9 mouse cellular contexts compared by ENCODE assay signal in genomic region chr1:132520764-132521163, GRCm38 (mm10). TPM values are rescaled to one million over a fixed set of nuclear protein-coding genes. Genes with fewer than 3 reads are reported as not detected.
DNase-seq lines count a peak whose midpoint lies in the region; ATAC-seq and TF ChIP-seq lines count a peak whose summit lies in the region.
"Had no signal": no experiment of that assay in that cellular context is flagged by ENCODE, and none has a peak within 500 bp of the region (broad histone marks: within the 10 kb centered on the region; RNA-seq: fewer than 3 reads in every experiment).

No protein-coding gene starts in this region.

- no peak for ATAC-seq in cerebellum, adult (ENCODE audit: insufficient number of reproducible peaks, low FRiP score, low TSS enrichment)
- peak; percentile 55; the same call in 1 of the 2 replicates for ATAC-seq in heart, embryonic 13.5 days (ENCODE audit: extremely low read depth, insufficient number of reproducible peaks, low FRiP score, low TSS enrichment)
- peak; percentile 94 for ATAC-seq in megakaryocyte progenitor cell, adult 5-6 weeks (replicated peaks; ENCODE audit: poor library complexity)

- in situ Hi-C loops in ES-E14 (cut with MboI; ENCODE audit: low sequenced_read_pairs in 2 of 2, unreplicated experiment in 2 of 2), result no loop called here

- H3K27me3 ChIP-seq in heart, embryonic 13.5 days (replicated peaks), result peaks cover 43% of the 10 kb centered on the region

- H3K4me3 ChIP-seq in ES-E14 (ENCODE audit: insufficient read depth in 1 of 2, low read depth in 1 of 2, low read length in 2 of 2, poor library complexity in 1 of 2, severe bottlenecking in 1 of 2), result peak overlapping the region; percentile 45 to 62
- H3K4me3 ChIP-seq in heart, embryonic 13.5 days, result no peak overlapping the region

- peak; percentile 58 for DNase-seq in cerebellum, adult 11-12 months
- DNase-seq in ES-E14 (ENCODE audit: low read depth, low spot score), result peak; percentile 56
- peak; percentile 25 to 59 for DNase-seq in cerebellum, postnatal 25 days
- peak; percentile 73 for DNase-seq in layer of hippocampus, adult 9-11 months
- DNase-seq in testis, postnatal 10 days (ENCODE audit: low spot score), result peak; percentile 83

- peak overlapping the region; percentile 61 for H3K9ac ChIP-seq in ES-E14 (ENCODE audit: insufficient read depth, low read depth, low read length, poor library complexity, severe bottlenecking)
- no peak overlapping the region for H3K9ac ChIP-seq in heart, embryonic 13.5 days

- H3K27ac ChIP-seq in ES-E14 (ENCODE audit: insufficient read depth, low read depth, low read length, poor library complexity, severe bottlenecking), result no peak overlapping the region
- no peak overlapping the region for H3K27ac ChIP-seq in heart, embryonic 13.5 days (replicated peaks)

- H3K9me3 ChIP-seq in ES-E14 (ENCODE audit: control insufficient read depth, insufficient read depth, low read depth, low read length), result no peaks in the 10 kb centered on the region
- H3K9me3 ChIP-seq in heart, embryonic 13.5 days, result no peaks in the 10 kb centered on the region

- no peak overlapping the region for H3K4me2 ChIP-seq in heart, embryonic 13.5 days

- H3K4me1 ChIP-seq in ES-E14 (ENCODE audit: control insufficient read depth in 2 of 2, insufficient read depth in 2 of 2, low read length in 2 of 2, poor library complexity in 1 of 2), result peaks cover 0 to 7% of the 10 kb centered on the region in 2 experiments; a peak in 1 of 4 replicates
- no peaks in the 10 kb centered on the region for H3K4me1 ChIP-seq in heart, embryonic 13.5 days

- H3K36me3 ChIP-seq in ES-E14 (ENCODE audit: control insufficient read depth, insufficient read depth, low read length, poor library complexity, severe bottlenecking), result no peaks in the 10 kb centered on the region; the same call in 1 of the 2 replicates
- H3K36me3 ChIP-seq in heart, embryonic 13.5 days, result no peaks in the 10 kb centered on the region

- 19% methylated on average over 2 of the region's 6 CpGs for WGBS in heart, embryonic 13.5 days

TF ChIP-seq in ES-E14, 5 proteins besides CTCF, POLR2A, EP300 and RAD21:
- no peak for TF ChIP-seq ZNF384 (IDR thresholded peaks at IDR 0.05; ENCODE audit: low read depth, low read length)

RNA-seq across cellular contexts. Expression of gene Tmem81, which starts 14.7 kb away (rescaled TPM):
- total RNA-seq in ES-E14 (2012; rRNA removed), result 4.3 and 6.8 TPM in 2 replicates
- polyA plus RNA-seq in heart, embryonic 13.5 days (2015; fragmentation: Nextera tagmentation; extraction: Ambion mirVana), result 0.73 and 0.78 TPM in 2 replicates
- 3.0 and 4.7 TPM in 2 replicates for total RNA-seq in megakaryocyte progenitor cell, adult 5-6 weeks (2015)
- 4.3 and 4.9 TPM in 2 replicates for total RNA-seq in megakaryocyte progenitor cell, adult 5-6 weeks (2017)

RNA-seq across cellular contexts. Expression of gene Cntn2, which starts 22.3 kb away (rescaled TPM):
- 2.9 and 4.8 TPM in 2 replicates for total RNA-seq in ES-E14 (2012; rRNA removed)
- 0.10 and 0.19 TPM in 2 replicates for polyA plus RNA-seq in heart, embryonic 13.5 days (2015; fragmentation: Nextera tagmentation; extraction: Ambion mirVana)
- total RNA-seq in megakaryocyte progenitor cell, adult 5-6 weeks (2015), result not detected in 2 replicates
- not detected in 2 replicates for total RNA-seq in megakaryocyte progenitor cell, adult 5-6 weeks (2017)
- polyA plus RNA-seq: C2C12 had no signal

RNA-seq across cellular contexts. Expression of gene Rbbp5, which starts 43.6 kb away (rescaled TPM):
- total RNA-seq in ES-E14 (2012; rRNA removed), result 45.0 and 51.7 TPM in 2 replicates
- polyA plus RNA-seq in heart, embryonic 13.5 days (2015; fragmentation: Nextera tagmentation; extraction: Ambion mirVana), result 24.5 and 27.5 TPM in 2 replicates
- total RNA-seq in megakaryocyte progenitor cell, adult 5-6 weeks (2015), result 47.7 and 50.0 TPM in 2 replicates
- 51.8 and 72.9 TPM in 2 replicates for total RNA-seq in megakaryocyte progenitor cell, adult 5-6 weeks (2017)
